Mouse (Mus musculus): ENCODE measurements around the gene Sorcs2. TPM values are rescaled to one million over a fixed set of nuclear protein-coding genes. Genes with fewer than 3 reads are reported as not detected.

The Sorcs2 gene
- polyA plus RNA-seq, 1 experiment from 2014 or later, result 7.8 TPM

- WGBS, result 87% methylated on average over 4 of the region's 4 CpGs
- no peak overlapping the region for H3K4me2 ChIP-seq (ENCODE audit: low read depth, low read length, severe bottlenecking)
- H3K4me3 ChIP-seq (ENCODE audit: low read depth, low read length), result no peak overlapping the region
- no peaks in the 10 kb centered on the region for H3K36me3 ChIP-seq (ENCODE audit: control insufficient read depth, insufficient read depth, low read length)
- no peaks in the 10 kb centered on the region for H3K9me3 ChIP-seq (ENCODE audit: control insufficient read depth, low read length)
- DNase-seq (ENCODE audit: low spot score), result no peak
- no peaks in the 10 kb centered on the region for H3K27me3 ChIP-seq (ENCODE audit: control insufficient read depth, insufficient read depth, low read length)
- H3K9ac ChIP-seq (ENCODE audit: low read length), result no peak overlapping the region
- no peak for ATAC-seq (replicated peaks; ENCODE audit: low FRiP score)
- H3K4me1 ChIP-seq (replicated peaks; ENCODE audit: control insufficient read depth, insufficient read depth, low read length), result no peaks in the 10 kb centered on the region
- no peak overlapping the region for H3K27ac ChIP-seq (ENCODE audit: low read depth, low read length)
Observed at GRCm38 (mm10) chr5:36383431-36383830, 14.5 kb downstream of the Sorcs2 start.

- no peaks in the 10 kb centered on the region for H3K27me3 ChIP-seq (ENCODE audit: control insufficient read depth, insufficient read depth, low read length)
- DNase-seq (ENCODE audit: low spot score) (no peak), ATAC-seq (replicated peaks; ENCODE audit: low FRiP score) (no peak)
- no peak overlapping the region for H3K4me2 ChIP-seq (ENCODE audit: low read depth, low read length, severe bottlenecking)
- H3K27ac ChIP-seq (ENCODE audit: low read depth, low read length), result no peak overlapping the region
- no peak overlapping the region for H3K9ac ChIP-seq (ENCODE audit: low read length)
- no peaks in the 10 kb centered on the region for H3K36me3 ChIP-seq (ENCODE audit: control insufficient read depth, insufficient read depth, low read length)
- H3K4me3 ChIP-seq (ENCODE audit: low read depth, low read length), result no peak overlapping the region
- H3K4me1 ChIP-seq (replicated peaks; ENCODE audit: control insufficient read depth, insufficient read depth, low read length), result no peaks in the 10 kb centered on the region
- 68% methylated on average over 4 of the region's 4 CpGs for WGBS
- H3K9me3 ChIP-seq (ENCODE audit: control insufficient read depth, low read length), result no peaks in the 10 kb centered on the region
Observed at GRCm38 (mm10) chr5:36382721-36383120, 15.2 kb downstream of the Sorcs2 start.

- H3K36me3 ChIP-seq (ENCODE audit: control insufficient read depth, insufficient read depth, low read length), result no peaks in the 10 kb centered on the region
- no peaks in the 10 kb centered on the region for H3K27me3 ChIP-seq (ENCODE audit: control insufficient read depth, insufficient read depth, low read length)
- no peaks in the 10 kb centered on the region for H3K4me1 ChIP-seq (replicated peaks; ENCODE audit: control insufficient read depth, insufficient read depth, low read length)
- no peak overlapping the region for H3K4me2 ChIP-seq (ENCODE audit: low read depth, low read length, severe bottlenecking)
- H3K9me3 ChIP-seq (ENCODE audit: control insufficient read depth, low read length), result no peaks in the 10 kb centered on the region
- DNase-seq (ENCODE audit: low spot score) (no peak), ATAC-seq (replicated peaks; ENCODE audit: low FRiP score) (no peak)
- no peak overlapping the region for H3K4me3 ChIP-seq (ENCODE audit: low read depth, low read length)
- H3K27ac ChIP-seq (ENCODE audit: low read depth, low read length), result no peak overlapping the region
- 43% methylated on average over 8 of the region's 8 CpGs for WGBS
- no peak overlapping the region for H3K9ac ChIP-seq (ENCODE audit: low read length)
Observed at GRCm38 (mm10) chr5:36382134-36382693, 15.7 kb downstream of the Sorcs2 start.

GRCm38 (mm10) chr5:36379938-36380511 lies 17.9 kb downstream of the Sorcs2 start:
- WGBS, result 91% methylated on average over 6 of the region's 6 CpGs
- ATAC-seq (replicated peaks; ENCODE audit: low FRiP score), result no peak
- DNase-seq (ENCODE audit: low spot score), result no peak
- no peaks in the 10 kb centered on the region for H3K27me3 ChIP-seq (ENCODE audit: control insufficient read depth, insufficient read depth, low read length)
- H3K36me3 ChIP-seq (ENCODE audit: control insufficient read depth, insufficient read depth, low read length), result no peaks in the 10 kb centered on the region
- H3K4me1 ChIP-seq (replicated peaks; ENCODE audit: control insufficient read depth, insufficient read depth, low read length), result no peaks in the 10 kb centered on the region
- no peak overlapping the region for H3K27ac ChIP-seq (ENCODE audit: low read depth, low read length)
- H3K9ac ChIP-seq (ENCODE audit: low read length), result no peak overlapping the region
- H3K4me3 ChIP-seq (ENCODE audit: low read depth, low read length), result no peak overlapping the region
- no peaks in the 10 kb centered on the region for H3K9me3 ChIP-seq (ENCODE audit: control insufficient read depth, low read length)
- H3K4me2 ChIP-seq (ENCODE audit: low read depth, low read length, severe bottlenecking), result no peak overlapping the region

- Histone ChIP-seq H3K4me1 (replicated peaks; ENCODE audit: control insufficient read depth, insufficient read depth, low read length) (peaks cover 3% of the 10 kb centered on the region; the same call in 1 of the 2 replicates), H3K27me3 (ENCODE audit: control insufficient read depth, insufficient read depth, low read length) (no peaks in the 10 kb centered on the region), H3K4me2 (ENCODE audit: low read depth, low read length, severe bottlenecking) (no peak overlapping the region), H3K27ac (ENCODE audit: low read depth, low read length) (no peak overlapping the region), H3K4me3 (ENCODE audit: low read depth, low read length) (no peak overlapping the region), H3K36me3 (ENCODE audit: control insufficient read depth, insufficient read depth, low read length) (no peaks in the 10 kb centered on the region), H3K9ac (ENCODE audit: low read length) (no peak overlapping the region), H3K9me3 (ENCODE audit: control insufficient read depth, low read length) (no peaks in the 10 kb centered on the region)
- no peak for ATAC-seq (replicated peaks; ENCODE audit: low FRiP score)
- no peak for DNase-seq (ENCODE audit: low spot score)
- WGBS, result 85% methylated on average over 2 of the region's 2 CpGs
Observed at GRCm38 (mm10) chr5:36378370-36378738, 19.6 kb downstream of the Sorcs2 start.

GRCm38 (mm10) chr5:36377456-36378369 lies 20.2 kb downstream of the Sorcs2 start:
- Histone ChIP-seq H3K4me1 (replicated peaks; ENCODE audit: control insufficient read depth, insufficient read depth, low read length) (peaks cover 6% of the 10 kb centered on the region; the same call in 1 of the 2 replicates), H3K4me2 (ENCODE audit: low read depth, low read length, severe bottlenecking) (no peak overlapping the region), H3K36me3 (ENCODE audit: control insufficient read depth, insufficient read depth, low read length) (no peaks in the 10 kb centered on the region), H3K4me3 (ENCODE audit: low read depth, low read length) (no peak overlapping the region), H3K27ac (ENCODE audit: low read depth, low read length) (no peak overlapping the region), H3K9me3 (ENCODE audit: control insufficient read depth, low read length) (no peaks in the 10 kb centered on the region), H3K9ac (ENCODE audit: low read length) (no peak overlapping the region), H3K27me3 (ENCODE audit: control insufficient read depth, insufficient read depth, low read length) (no peaks in the 10 kb centered on the region)
- ATAC-seq (replicated peaks; ENCODE audit: low FRiP score), result no peak
- no peak for DNase-seq (ENCODE audit: low spot score)
- WGBS, result 88% methylated on average over 8 of the region's 8 CpGs

GRCm38 (mm10) chr5:36375886-36376285 lies 22.1 kb downstream of the Sorcs2 start:
- no peaks in the 10 kb centered on the region for H3K36me3 ChIP-seq (ENCODE audit: control insufficient read depth, insufficient read depth, low read length)
- H3K9ac ChIP-seq (ENCODE audit: low read length), result no peak overlapping the region
- H3K27me3 ChIP-seq (ENCODE audit: control insufficient read depth, insufficient read depth, low read length), result no peaks in the 10 kb centered on the region
- H3K4me1 ChIP-seq (replicated peaks; ENCODE audit: control insufficient read depth, insufficient read depth, low read length), result peaks cover 6% of the 10 kb centered on the region; the same call in 1 of the 2 replicates
- WGBS, result 59% methylated on average over 8 of the region's 8 CpGs
- no peaks in the 10 kb centered on the region for H3K9me3 ChIP-seq (ENCODE audit: control insufficient read depth, low read length)
- DNase-seq (ENCODE audit: low spot score) (no peak), ATAC-seq (replicated peaks; ENCODE audit: low FRiP score) (no peak)
- H3K4me2 ChIP-seq (ENCODE audit: low read depth, low read length, severe bottlenecking), result no peak overlapping the region
- H3K4me3 ChIP-seq (ENCODE audit: low read depth, low read length), result no peak overlapping the region
- H3K27ac ChIP-seq (ENCODE audit: low read depth, low read length), result no peak overlapping the region

GRCm38 (mm10) chr5:36374221-36375050 lies 23.5 kb downstream of the Sorcs2 start:
- no peaks in the 10 kb centered on the region for H3K27me3 ChIP-seq (ENCODE audit: control insufficient read depth, insufficient read depth, low read length)
- no peak overlapping the region for H3K4me3 ChIP-seq (ENCODE audit: low read depth, low read length)
- no peak overlapping the region for H3K27ac ChIP-seq (ENCODE audit: low read depth, low read length)
- H3K4me2 ChIP-seq (ENCODE audit: low read depth, low read length, severe bottlenecking), result no peak overlapping the region
- WGBS, result 56% methylated on average over 19 of the region's 19 CpGs
- no peaks in the 10 kb centered on the region for H3K9me3 ChIP-seq (ENCODE audit: control insufficient read depth, low read length)
- peaks cover 8% of the 10 kb centered on the region; the same call in 1 of the 2 replicates for H3K4me1 ChIP-seq (replicated peaks; ENCODE audit: control insufficient read depth, insufficient read depth, low read length)
- no peaks in the 10 kb centered on the region for H3K36me3 ChIP-seq (ENCODE audit: control insufficient read depth, insufficient read depth, low read length)
- no peak overlapping the region for H3K9ac ChIP-seq (ENCODE audit: low read length)
- ATAC-seq (replicated peaks; ENCODE audit: low FRiP score) (no peak), DNase-seq (ENCODE audit: low spot score) (no peak)

Measured in forebrain, embryonic 11.5 days (tissue).